ENCODE assay signal across 26 mouse cellular contexts in genomic region chr16:37863876-37864275, GRCm38 (mm10). TPM values are rescaled to one million over a fixed set of nuclear protein-coding genes. Genes with fewer than 3 reads are reported as not detected.
"Had no signal": no experiment of that assay in that cellular context is flagged by ENCODE, and none has a peak within 500 bp of the region (broad histone marks: within the 10 kb centered on the region; RNA-seq: fewer than 3 reads in every experiment).

No protein-coding gene starts in this region.

- H3K9ac ChIP-seq: limb, embryonic 12.5 days; limb, embryonic 15.5 days; midbrain, embryonic 12.5 days; neural tube, embryonic 13.5 days had no signal

- H3K27ac ChIP-seq: layer of hippocampus, adult 2 months; limb, embryonic 12.5 days; limb, embryonic 15.5 days; midbrain, embryonic 12.5 days; neural tube, embryonic 13.5 days had no signal

- ATAC-seq: intestine, embryonic 16.5 days; midbrain, embryonic 16.5 days had no signal

- H3K4me3 ChIP-seq: layer of hippocampus, adult 2 months; limb, embryonic 12.5 days; limb, embryonic 15.5 days; midbrain, embryonic 12.5 days; myocyte; neural tube, embryonic 13.5 days had no signal

- H3K4me2 ChIP-seq: limb, embryonic 12.5 days; limb, embryonic 15.5 days; midbrain, embryonic 12.5 days; neural tube, embryonic 13.5 days had no signal

- DNase-seq: kidney, adult 18-20 months; kidney, adult 9 months; kidney, postnatal 14 days; kidney, postnatal 4 days; layer of hippocampus, adult 9-11 months; lung, adult 2 months; lung, postnatal 14 days; lung, postnatal 4 days; thymus, adult 18-20 months; thymus, postnatal 36 days had no signal

- H3K27me3 ChIP-seq: limb, embryonic 12.5 days; limb, embryonic 15.5 days; midbrain, embryonic 12.5 days; neural tube, embryonic 13.5 days had no signal

- H3K4me1 ChIP-seq: limb, embryonic 12.5 days; midbrain, embryonic 12.5 days; neural tube, embryonic 13.5 days had no signal

- H3K36me3 ChIP-seq: limb, embryonic 12.5 days; limb, embryonic 15.5 days; midbrain, embryonic 12.5 days; neural tube, embryonic 13.5 days had no signal

- H3K9me3 ChIP-seq: limb, embryonic 15.5 days; midbrain, embryonic 12.5 days; neural tube, embryonic 13.5 days had no signal

RNA-seq across cellular contexts. Expression of gene Gm36028, which starts 2.9 kb away (rescaled TPM):
- total RNA-seq: layer of hippocampus, adult 2 months; layer of hippocampus, postnatal 25 days; left cerebral cortex, adult 18-20 months; left cerebral cortex, postnatal 25 days; megakaryocyte-erythroid progenitor cell, adult 5-6 weeks; monocyte, adult 5-6 weeks had no signal
- polyA plus RNA-seq: limb, embryonic 15.5 days; midbrain, embryonic 16.5 days; small intestine, adult 2 months; spleen, adult 2 months had no signal

RNA-seq across cellular contexts. Expression of gene Gpr156, which starts 52.4 kb away (rescaled TPM):
- total RNA-seq: megakaryocyte progenitor cell, adult 5-6 weeks; megakaryocyte-erythroid progenitor cell, adult 5-6 weeks; monocyte, adult 5-6 weeks had no signal
